Mouse (Mus musculus) ovary, adult 18-20 months (tissue): ENCODE results near the gene Tspan13.

Experiments used
- DNase-seq: peaks from one replicate; pipeline ENCODE4 v3.0.0; 2022; ENCODE audit warnings: low spot score, mixed read lengths

Gene Tspan13

DNA sequence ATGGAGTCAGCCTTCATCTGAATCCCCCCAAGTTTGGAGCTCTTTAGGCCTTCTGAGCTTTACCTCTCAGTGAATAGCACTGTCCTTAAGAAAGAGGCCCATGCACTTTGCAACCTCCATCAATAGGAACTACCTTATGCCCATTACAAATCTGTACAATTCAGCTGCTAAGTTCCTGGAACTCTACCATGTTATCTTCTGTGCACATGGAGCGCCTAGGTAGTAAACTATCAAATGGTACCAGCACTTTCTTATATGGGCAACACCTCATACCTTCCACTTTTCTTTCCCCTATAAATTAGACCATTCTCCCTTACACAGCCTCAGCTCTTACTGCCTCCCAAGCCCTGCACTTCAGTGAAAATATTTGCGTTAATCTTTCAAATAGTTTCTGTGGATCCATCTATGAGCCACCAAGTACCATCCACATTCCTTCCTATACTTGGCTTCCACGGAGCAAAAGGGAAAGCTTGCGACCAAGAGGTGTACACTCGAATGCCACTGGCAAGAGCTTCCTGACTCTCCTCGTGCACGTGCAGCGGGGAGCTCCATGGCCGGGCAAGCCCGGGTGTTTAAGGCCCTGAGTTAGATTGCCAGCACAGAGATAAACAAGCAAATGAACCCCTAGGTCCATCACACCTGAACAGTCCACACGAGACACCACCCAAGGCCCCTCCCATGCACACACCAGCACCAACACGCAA, 11.5 kb downstream of the Tspan13 start:
- DNase-seq = no peak

- DNase-seq = no peak
Measured at GRCm38 (mm10) chr12:36029687-36030086, 12.6 kb downstream of the Tspan13 start.

- no peak for DNase-seq
Measured at GRCm38 (mm10) chr12:36028968-36029645, 13.2 kb downstream of the Tspan13 start.

DNA sequence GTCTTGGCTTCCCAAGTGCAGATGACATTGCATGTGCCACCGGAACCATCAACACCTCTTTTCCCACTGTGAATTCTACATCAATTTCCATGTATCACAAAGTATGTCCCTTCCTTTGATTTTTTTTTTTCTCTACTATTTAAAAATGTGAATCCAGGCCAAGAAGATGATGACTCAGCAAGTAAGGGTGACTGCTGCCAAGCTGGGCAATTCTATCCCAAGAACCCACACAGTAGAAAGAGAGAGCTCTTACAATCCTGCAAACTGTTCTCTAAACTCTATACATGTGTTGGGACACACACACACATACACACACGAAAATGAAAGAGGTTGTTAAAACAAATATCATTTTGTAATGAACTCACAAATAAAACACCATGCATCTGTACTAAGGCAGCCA, 15.1 kb downstream of the Tspan13 start:
- no peak for DNase-seq

DNA sequence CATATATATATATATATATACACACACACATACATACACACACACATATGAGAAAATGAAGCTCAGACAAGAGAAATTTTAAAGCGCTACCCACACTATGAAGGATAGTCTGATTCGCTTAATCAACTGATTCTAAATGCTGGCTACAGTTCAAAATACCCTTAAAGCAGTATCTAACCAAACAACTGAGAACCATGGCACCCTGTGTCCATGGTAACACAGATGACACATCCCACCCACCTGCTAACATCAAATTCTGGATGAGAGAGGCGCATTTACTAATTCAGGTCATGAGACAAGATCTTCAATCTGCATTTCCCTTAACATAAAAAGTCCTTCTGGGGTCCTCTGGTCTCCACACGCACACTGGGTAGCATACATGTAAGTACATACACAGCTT, 16.2 kb downstream of the Tspan13 start:
- no peak for DNase-seq

- no peak for DNase-seq
Measured at GRCm38 (mm10) chr12:36020710-36021109, 21.6 kb downstream of the Tspan13 start.

DNA sequence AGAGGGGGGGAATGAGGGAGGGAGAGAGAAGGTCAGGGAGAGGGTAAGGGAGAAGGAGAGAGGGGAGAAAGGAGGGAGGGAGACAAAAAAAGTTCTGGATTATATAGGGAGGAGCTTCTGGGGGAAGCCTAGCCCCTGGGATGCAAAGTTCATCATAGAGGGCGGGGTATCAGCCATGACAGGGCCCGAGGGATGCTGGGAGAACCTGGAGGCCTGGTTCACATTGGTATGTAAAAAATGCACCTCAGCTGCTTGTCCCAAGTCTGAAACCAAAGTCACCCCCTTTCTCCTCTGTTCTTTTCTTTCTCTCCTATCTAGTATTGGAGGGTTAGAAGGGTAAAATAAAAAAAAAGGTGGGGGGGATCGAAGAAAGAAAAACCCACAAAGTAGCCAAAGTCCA, 22.2 kb downstream of the Tspan13 start:
- no peak for DNase-seq

DNA sequence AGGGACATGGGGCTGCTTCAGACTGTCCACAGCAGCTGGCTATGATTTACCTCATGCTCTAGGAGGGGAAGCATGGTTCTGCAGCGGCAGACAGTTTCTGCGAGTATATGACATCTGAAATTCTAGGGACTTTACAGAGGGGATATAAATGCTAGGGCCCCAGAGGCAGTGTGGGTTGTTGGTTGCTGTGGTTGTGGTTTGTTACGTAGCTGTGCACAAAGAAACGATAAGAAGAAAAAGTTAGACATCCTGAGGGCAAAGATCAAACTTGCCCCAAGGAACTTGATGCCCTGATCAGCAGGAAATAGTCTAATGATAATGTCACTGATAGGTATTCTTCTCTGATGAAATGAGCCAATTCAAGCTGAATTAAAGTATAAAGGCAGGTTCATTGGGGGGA, 22.7 kb downstream of the Tspan13 start:
- no peak for DNase-seq

GRCm38 (mm10) chr12:36017791-36018190, 24.5 kb downstream of the Tspan13 start:
- DNase-seq = no peak

GRCm38 (mm10) chr12:36013216-36013910, 28.9 kb downstream of the Tspan13 start:
- DNase-seq = no peak

GRCm38 (mm10) chr12:36008364-36009047, 33.8 kb downstream of the Tspan13 start:
- no peak for DNase-seq

DNA sequence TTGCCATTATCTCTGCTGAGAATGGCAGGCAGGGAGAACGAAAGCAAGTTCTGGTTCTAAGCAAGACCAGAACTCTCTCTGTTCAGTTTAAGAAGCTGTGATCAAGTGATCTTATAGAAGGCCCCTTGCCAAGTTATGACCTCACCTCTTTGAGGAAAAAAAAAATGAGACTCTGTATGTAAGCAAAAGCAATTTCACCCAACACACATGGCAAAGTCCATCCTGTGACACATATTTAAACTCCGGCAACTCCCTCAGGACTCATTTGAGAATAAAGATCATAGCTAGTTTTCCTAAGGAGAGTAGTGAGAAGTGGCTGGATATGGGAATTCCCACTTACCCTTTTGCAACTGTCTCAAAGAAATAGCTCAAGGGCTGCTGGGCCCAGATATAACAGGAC, 34.7 kb downstream of the Tspan13 start:
- DNase-seq = no peak

DNA sequence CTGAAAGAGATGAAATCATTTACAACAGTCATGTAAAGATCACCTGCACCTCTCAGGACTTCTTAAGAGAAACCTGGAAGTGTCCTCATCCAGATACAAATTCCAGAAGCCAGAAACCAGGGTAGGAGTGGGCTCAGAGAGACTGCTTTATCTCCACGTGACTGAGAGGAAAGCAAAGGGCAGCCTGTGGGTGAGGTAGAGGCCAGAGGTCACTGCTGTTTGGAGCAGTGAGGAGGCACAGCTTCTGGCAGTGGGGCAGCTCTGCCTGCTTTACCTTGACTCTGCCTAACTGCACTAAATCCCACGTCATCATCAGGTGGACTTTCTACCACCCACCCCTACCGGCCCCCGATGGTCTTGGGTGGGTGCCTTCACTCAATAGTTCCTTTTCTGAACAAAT, 37.6 kb downstream of the Tspan13 start:
- no peak for DNase-seq

DNA sequence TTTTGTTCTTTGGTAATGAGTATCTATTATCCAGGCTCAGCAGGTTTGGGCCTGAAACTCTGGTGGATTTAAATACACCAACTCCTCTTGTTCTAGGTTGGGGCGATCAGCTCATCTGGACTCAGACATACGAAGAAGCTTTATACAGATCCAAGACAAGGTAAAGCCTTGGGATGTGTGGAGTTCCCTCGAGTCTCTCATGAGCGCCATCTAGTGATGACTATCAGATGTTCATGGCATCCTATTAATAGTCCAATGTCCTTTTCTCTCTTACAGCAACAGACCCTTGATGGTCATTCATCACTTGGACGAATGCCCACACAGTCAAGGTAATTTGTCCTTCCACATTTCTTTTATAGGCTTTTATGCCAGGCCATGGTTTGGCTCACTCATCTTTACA, 46.5 kb downstream of the Tspan13 start:
- no peak for DNase-seq

- no peak for DNase-seq
Measured at GRCm38 (mm10) chr12:35994098-35994497, 48.2 kb downstream of the Tspan13 start.

DNA sequence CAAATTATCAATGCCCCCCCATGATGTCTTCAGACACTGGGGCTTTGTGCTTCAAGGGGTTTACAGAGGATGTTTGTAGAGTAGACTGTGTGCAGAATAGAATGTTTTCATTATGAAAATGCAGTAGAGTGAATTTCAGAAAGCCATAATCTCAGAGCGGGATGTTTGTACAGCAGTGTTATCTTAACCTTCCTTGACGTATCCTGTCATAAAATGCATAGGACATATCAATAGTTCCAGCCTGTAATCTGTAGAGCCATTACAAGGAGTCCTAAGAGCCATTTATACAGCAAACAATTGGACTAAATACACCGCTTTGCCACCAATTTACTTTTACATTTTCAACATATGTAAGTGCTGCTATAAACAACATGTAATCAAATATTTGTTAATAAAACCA, 48.7 kb downstream of the Tspan13 start:
- DNase-seq = no peak

DNA sequence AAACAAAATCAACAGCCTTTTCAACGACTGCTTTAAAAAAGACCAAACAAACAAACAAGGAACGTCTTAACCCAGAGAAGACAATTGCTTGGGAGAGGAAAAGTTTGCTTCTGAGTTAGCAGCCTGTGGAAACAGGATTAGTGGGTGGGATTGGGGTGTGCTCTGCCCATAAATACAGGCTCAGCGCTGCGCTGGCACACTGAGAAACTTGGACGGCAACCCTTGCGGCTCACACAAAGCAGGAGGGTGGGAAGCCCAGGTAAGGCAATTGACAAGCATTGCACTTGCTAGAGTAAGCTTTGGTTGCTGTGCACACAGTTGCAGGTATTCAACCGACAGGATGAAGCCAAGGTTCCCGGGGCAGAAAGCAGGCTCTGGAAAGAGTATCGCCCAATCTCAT, 49.6 kb downstream of the Tspan13 start, which contains the start of gene Agr2:
Gene Agr2, plus strand, starts transcription at position 197 of the 400 bp plus-strand sequence.
- DNase-seq = no peak

- no peak for DNase-seq
Measured at GRCm38 (mm10) chr12:35984743-35985142, 57.6 kb downstream of the Tspan13 start.

- DNase-seq = no peak
Measured at GRCm38 (mm10) chr12:35983472-35983871, 58.8 kb downstream of the Tspan13 start.

DNA sequence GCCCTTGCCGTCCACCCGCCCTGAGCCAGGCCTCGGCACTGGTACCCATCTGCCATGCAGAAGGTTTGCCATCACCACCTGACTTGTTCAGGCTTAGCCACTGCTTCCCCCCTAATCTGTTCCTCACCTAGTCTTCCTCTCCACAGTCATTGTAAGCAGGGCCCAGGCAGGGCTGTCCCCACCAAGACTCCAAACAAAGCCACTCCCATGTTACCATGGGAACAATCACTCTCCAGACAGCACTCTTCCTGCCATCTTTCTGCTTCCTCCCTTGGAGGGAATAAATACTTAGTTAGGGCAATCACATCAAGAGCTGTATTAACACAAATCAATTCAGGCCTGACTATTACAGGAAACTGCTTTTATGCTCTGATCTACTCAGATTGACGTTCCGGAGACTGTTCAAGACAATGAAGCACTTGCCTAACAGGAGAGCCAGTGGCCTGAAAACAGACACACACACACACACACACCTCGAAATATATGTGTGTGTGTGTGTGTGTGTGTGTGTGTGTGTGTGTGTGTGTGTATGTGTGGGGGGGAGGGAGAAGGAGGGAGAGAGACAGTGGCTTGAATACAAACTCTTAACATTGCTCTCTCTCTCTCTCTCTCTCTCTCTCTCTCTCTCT, 60.5 kb downstream of the Tspan13 start:
- DNase-seq = no peak

DNA sequence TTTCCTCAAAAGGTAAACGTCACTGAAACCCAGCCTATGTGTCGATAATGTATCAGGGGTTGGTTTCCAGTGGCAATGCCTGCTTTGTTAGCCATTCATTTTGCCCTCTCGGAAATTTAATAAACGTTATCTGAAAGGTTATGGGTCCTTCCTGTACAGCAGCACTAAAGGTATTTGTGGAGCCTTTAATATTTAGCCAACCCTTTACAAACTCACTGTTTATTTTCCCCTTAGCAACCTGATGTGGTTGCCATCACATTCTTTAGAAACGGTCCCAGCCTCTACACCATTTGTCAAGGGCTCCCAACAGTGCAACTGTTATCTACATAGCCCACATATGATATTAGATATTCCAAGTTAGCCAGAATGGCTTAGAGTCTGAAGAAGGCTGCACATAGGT, 62.7 kb downstream of the Tspan13 start:
- no peak for DNase-seq

- DNase-seq = no peak
Measured at GRCm38 (mm10) chr12:35977633-35978246, 64.6 kb downstream of the Tspan13 start.
